Mouse (Mus musculus): ENCODE results near the gene Lmntd1.

DNA sequence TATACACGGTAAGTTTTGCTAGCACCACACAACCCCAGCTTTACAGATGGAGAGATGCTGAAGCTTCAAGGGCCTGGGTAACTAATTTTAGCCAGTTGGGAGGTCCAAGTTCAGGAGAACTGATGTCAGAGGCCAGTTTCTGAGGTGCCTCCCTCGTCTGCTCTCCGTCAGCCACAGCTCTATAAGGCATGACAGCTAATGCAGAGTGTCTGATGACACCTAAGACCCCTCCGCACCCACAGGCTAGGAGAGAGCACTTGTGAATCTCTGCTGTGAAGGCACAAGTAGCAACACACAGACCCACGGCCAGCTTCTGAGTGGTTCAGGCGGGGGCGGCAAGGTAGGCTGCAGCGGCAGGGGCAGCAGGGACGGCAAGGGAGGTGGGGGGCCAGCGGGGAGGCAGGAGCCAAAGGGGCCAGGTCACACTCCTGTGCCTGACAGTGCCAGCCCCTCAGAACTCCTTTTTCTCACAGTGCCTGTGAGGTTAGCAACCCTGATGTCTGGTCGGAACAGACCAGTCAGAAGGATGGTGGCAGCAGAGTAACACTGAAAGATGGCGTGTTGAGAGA, 151.4 kb downstream of the Lmntd1 start:
- TF ChIP-seq CTCF (IDR thresholded peaks at IDR 0.05; ENCODE audit: insufficient read depth, low read depth, low read length) (no peak), POLR2A (IDR thresholded peaks at IDR 0.05; ENCODE audit: insufficient read depth, low read depth, low read length) (no peak)

Measured in olfactory bulb, adult 2 months (tissue).